Mouse (Mus musculus) heart, embryonic 10.5 days (tissue): ENCODE results near the gene Kat8. TPM values are rescaled to one million over a fixed set of nuclear protein-coding genes. Genes with fewer than 3 reads are reported as not detected.
A peak's percentile ranks its signal among the peaks of the same experiment; 100 is the strongest.
"Not testable (repeated sequence)": the region's sequence is repeated elsewhere in the genome, so short reads cannot be mapped to it uniquely, and the experiment has no call there.

Experiments used
- DNase-seq: peaks from one replicate; pipeline ENCODE4 v3.0.0-alpha.2; 2017; ENCODE audit warnings: low spot score
- H3K27ac ChIP-seq: fragments of 300-500 bp; sonication (generic); 2 replicates; pipeline ENCODE4 v1.5.1; 2016; ENCODE audit warnings: mild to moderate bottlenecking
- H3K27me3 ChIP-seq: fragments of 300-500 bp; sonication (generic); 2 replicates; pipeline ENCODE4 v1.6.1; 2016; ENCODE audit warnings: mild to moderate bottlenecking; ENCODE audit not compliant: poor library complexity, insufficient read depth, severe bottlenecking
- H3K36me3 ChIP-seq: fragments of 300-500 bp; sonication (generic); 2 replicates; pipeline ENCODE4 v1.6.1; 2016; ENCODE audit warnings: mild to moderate bottlenecking, moderate library complexity
- H3K4me1 ChIP-seq: fragments of 300-500 bp; sonication (generic); 2 replicates; pipeline ENCODE4 v1.6.1; 2016; ENCODE audit warnings: mild to moderate bottlenecking
- H3K4me3 ChIP-seq: fragments of 300-500 bp; sonication (generic); 2 replicates; pipeline ENCODE4 v1.5.1; 2016; ENCODE audit warnings: mild to moderate bottlenecking, moderate library complexity
- H3K9me3 ChIP-seq: fragments of 300-500 bp; sonication (generic); 2 replicates; pipeline ENCODE4 v1.6.1; 2016; ENCODE audit warnings: mild to moderate bottlenecking, moderate library complexity
- WGBS: fragments of 180-500 bp; shearing (Covaris S2); methylation state at CpG from one replicate; pipeline ENCODE4 v1.1.7; 2016; 5-methylcytosine and 5-hydroxymethylcytosine counted together
- polyA plus RNA-seq: library from polyadenylated mRNA; unstranded; fragments of >200 nt; fragmentation: Nextera tagmentation; extraction: Ambion mirVana; gene quantifications from 2 replicates; pipeline ENCODE4 v1.2.1, GENCODE M21; 2016

The Kat8 gene
- polyA plus RNA-seq, 1 experiment from 2014 or later = 39.7 TPM

DNA sequence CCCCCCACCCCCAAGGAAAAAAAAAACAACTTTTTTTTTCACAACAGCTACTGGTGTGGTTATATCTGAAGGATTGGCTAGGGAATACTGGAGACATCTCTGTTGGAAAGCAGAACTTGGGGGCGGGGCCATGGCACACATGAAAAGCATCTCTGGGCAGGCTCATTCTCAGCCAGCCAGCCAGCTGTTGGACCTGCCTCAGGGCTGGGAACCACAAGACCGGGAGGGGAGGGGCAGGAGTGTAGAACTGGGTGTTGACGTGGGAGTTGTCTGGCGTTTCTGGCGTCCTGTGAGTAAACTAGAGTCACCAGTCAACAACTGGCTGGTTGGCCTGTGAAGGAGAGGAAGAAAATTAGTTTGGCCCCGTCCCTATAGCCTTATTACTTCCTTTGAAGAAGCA lies 26.4 kb upstream of the Kat8 start:
- WGBS = 69% methylated on average over 6 of the region's 6 CpGs
- Histone ChIP-seq H3K27me3 (no peaks in the 10 kb centered on the region), H3K4me3 (no peak overlapping the region), H3K4me1 (peaks cover 21% of the 10 kb centered on the region), H3K36me3 (peaks cover 92% of the 10 kb centered on the region), H3K9me3 (no peaks in the 10 kb centered on the region), H3K27ac (no peak overlapping the region)
- DNase-seq = no peak

DNA sequence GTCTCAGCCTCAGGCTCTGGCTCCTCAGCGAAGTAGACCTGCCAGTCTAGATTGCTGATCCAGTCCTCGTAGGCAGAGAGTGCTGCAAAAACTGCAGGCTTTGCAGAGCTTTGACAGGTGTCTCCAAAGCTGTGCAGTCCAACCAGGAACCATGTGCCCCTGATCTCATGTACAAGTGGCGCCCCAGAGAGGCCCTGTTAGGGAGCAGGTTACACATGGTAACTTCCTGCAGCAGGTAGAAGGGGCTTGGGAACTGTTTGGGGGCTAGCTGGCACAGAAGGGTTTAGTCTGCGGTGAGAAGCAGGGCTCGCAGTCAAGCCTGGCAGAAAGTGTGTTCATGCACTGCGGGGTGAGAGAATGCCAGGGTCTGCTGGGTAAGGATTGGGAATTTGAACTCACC lies 25.8 kb upstream of the Kat8 start:
- WGBS = 91% methylated on average over 6 of the region's 6 CpGs
- Histone ChIP-seq H3K36me3 (peaks cover 86% of the 10 kb centered on the region), H3K27me3 (no peaks in the 10 kb centered on the region), H3K9me3 (no peaks in the 10 kb centered on the region), H3K4me1 (peaks cover 21% of the 10 kb centered on the region), H3K4me3 (no peak overlapping the region), H3K27ac (no peak overlapping the region)
- DNase-seq = no peak

DNA sequence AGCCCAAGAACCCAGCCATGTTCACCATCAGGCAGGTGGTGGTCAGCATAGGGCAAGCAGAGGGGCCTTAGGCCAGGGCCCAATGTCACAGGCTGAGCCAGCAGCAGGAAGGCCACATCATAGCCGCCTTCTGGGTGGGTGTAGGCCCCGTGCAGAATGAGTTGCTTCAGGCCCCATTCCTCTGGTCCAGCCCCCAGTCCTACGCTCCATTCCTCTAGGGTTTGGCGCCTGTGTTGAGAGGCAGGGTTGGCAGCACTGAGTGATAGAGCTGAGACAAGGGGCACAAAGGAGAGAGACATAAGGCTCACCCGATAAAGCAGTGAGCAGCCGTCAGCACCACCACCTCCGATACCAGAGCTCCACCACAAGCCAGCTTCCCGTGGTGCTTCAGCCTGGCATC lies 25.1 kb upstream of the Kat8 start:
- Histone ChIP-seq H3K36me3 (peaks cover 83% of the 10 kb centered on the region), H3K9me3 (no peaks in the 10 kb centered on the region), H3K4me3 (no peak overlapping the region), H3K4me1 (peaks cover 20% of the 10 kb centered on the region), H3K27me3 (no peaks in the 10 kb centered on the region), H3K27ac (no peak overlapping the region)
- no peak for DNase-seq
- WGBS = 83% methylated on average over 8 of the region's 8 CpGs

- no peaks in the 10 kb centered on the region for H3K27me3 ChIP-seq
- H3K27ac ChIP-seq = no peak overlapping the region
- peaks cover 15% of the 10 kb centered on the region for H3K4me1 ChIP-seq
- H3K9me3 ChIP-seq = no peaks in the 10 kb centered on the region
- H3K36me3 ChIP-seq = peaks cover 83% of the 10 kb centered on the region
- 77% methylated on average over 3 of the region's 3 CpGs for WGBS
- no peak overlapping the region for H3K4me3 ChIP-seq
- DNase-seq = no peak
Measured at GRCm38 (mm10) chr7:127887781-127888180, 24.5 kb upstream of the Kat8 start.

GRCm38 (mm10) chr7:127888821-127889220 lies 23.5 kb upstream of the Kat8 start:
- Histone ChIP-seq H3K27me3 (no peaks in the 10 kb centered on the region), H3K36me3 (peaks cover 80% of the 10 kb centered on the region), H3K4me3 (no peak overlapping the region), H3K27ac (no peak overlapping the region), H3K4me1 (peaks cover 5% of the 10 kb centered on the region), H3K9me3 (no peaks in the 10 kb centered on the region)
- WGBS = 75% methylated on average over 3 of the region's 3 CpGs
- no peak for DNase-seq

DNA sequence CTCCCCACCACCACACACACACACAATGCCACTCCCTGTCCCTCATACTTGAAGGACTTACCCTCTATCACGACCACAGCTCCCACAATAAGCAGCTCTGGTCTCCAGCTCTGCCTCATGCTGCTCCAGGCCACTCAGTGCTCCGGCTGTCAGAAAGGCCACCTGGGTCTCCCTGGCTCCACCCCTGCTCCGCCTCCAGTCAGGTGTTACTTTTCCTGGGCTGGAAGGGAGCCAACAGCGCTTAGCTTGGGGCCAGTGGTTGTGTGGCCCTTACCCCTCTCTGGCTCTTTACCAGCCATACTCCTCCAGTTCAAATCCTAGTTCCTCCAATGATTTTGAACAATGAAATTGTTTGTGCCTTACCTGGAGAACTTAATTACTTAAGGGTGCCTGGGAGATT lies 21.5 kb upstream of the Kat8 start, which contains the start of gene Prss53:
Gene Prss53, minus strand, starts transcription at position 173 of the 400 bp plus-strand sequence.
- peaks cover 5% of the 10 kb centered on the region for H3K4me1 ChIP-seq
- no peaks in the 10 kb centered on the region for H3K27me3 ChIP-seq
- 30% methylated on average over 4 of the region's 4 CpGs for WGBS
- no peak within 1 kb of the TSS for H3K4me3 ChIP-seq
- H3K36me3 ChIP-seq = peaks cover 61% of the 10 kb centered on the region
- H3K27ac ChIP-seq = no peak within 1 kb of the TSS
- no peaks in the 10 kb centered on the region for H3K9me3 ChIP-seq
- no peak for DNase-seq

GRCm38 (mm10) chr7:127894480-127894879 lies 17.8 kb upstream of the Kat8 start:
- Histone ChIP-seq H3K36me3 (peaks cover 24% of the 10 kb centered on the region), H3K27me3 (no peaks in the 10 kb centered on the region), H3K27ac (peak overlapping the region; percentile 86; the same call in 1 of the 2 replicates), H3K4me3 (peak overlapping the region; percentile 72), H3K4me1 (peaks cover 6% of the 10 kb centered on the region), H3K9me3 (no peaks in the 10 kb centered on the region)
- WGBS = 69% methylated on average over 5 of the region's 5 CpGs
- DNase-seq = no peak

DNA sequence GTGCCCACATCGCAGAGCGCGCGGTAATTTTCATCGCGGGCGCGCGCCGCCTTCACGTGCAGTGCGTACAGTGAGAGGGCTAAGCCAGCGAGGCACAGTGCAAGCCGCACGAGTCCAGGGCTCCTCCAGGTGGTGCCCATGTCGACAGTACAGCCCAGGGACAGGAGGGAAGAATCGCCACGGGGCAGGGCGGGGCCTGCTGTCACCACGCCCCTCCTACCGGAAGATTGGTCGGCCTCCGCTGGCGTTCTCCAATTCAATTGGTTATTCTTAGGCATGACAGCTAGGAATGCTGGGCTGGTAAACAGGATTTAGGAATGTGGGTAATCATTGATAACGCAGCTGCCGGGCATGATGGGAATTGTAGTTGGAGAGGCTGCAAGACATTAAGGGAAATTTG lies 16.9 kb upstream of the Kat8 start, which contains the start of the genes Gm21974 and Vkorc1:
Gene Gm21974, minus strand, starts transcription at position 13 of the 400 bp plus-strand sequence.
Gene Vkorc1, minus strand, starts transcription at position 176 of the 400 bp plus-strand sequence.
- Histone ChIP-seq H3K4me1 (peaks cover 13% of the 10 kb centered on the region), H3K27me3 (no peaks in the 10 kb centered on the region)
- under 1% methylated on average over 26 of the region's 26 CpGs for WGBS

GRCm38 (mm10) chr7:127895891-127896290 lies 16.4 kb upstream of the Kat8 start:
- H3K9me3 ChIP-seq, H3K27me3 ChIP-seq, DNase-seq: not testable (repeated sequence)
- Histone ChIP-seq H3K36me3 (peaks cover 17% of the 10 kb centered on the region), H3K4me1 (peaks cover 13% of the 10 kb centered on the region), H3K27ac (peak overlapping the region; percentile 86; the same call in 1 of the 2 replicates), H3K4me3 (peak overlapping the region; percentile 72)
- 55% methylated on average over 7 of the region's 7 CpGs for WGBS

More for the DNA sequence above, 16.9 kb upstream of the Kat8 start, which contains the start of the genes Gm21974 and Vkorc1:
- H3K36me3 ChIP-seq = peaks cover 17% of the 10 kb centered on the region
- H3K9me3 ChIP-seq = no peaks in the 10 kb centered on the region
- H3K4me3 ChIP-seq = peak within 1 kb of the TSS; percentile 72
- H3K27ac ChIP-seq = peak within 1 kb of the TSS; percentile 86
- peak; percentile 99 for DNase-seq

GRCm38 (mm10) chr7:127896384-127896783 lies 15.9 kb upstream of the Kat8 start:
- no peak for DNase-seq
- H3K9me3 ChIP-seq = no peaks in the 10 kb centered on the region
- WGBS = 55% methylated on average over 13 of the region's 13 CpGs
- H3K4me3 ChIP-seq = no peak overlapping the region
- H3K27ac ChIP-seq = no peak overlapping the region
- H3K4me1 ChIP-seq = peaks cover 13% of the 10 kb centered on the region
- H3K36me3 ChIP-seq = peaks cover 17% of the 10 kb centered on the region
- no peaks in the 10 kb centered on the region for H3K27me3 ChIP-seq

DNA sequence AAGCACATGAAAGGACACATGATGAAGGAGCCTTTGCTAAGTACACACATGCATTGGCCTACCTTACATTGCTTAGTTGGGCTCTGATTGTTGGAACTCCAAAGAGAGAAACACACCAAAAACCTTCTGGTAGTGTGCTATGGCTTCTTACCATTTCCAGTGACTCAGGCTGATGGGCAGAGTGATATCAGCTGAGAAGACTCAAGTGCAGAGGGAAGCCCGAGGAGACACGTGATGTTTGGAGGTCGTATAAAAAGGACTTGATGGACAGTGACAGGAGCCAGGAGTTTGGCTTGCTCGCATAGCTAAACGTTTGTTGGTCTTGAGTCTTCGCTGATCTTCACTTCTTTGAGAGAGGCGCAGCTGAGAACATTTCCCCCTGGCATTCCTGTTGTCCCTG lies 14.8 kb upstream of the Kat8 start:
- H3K9me3 ChIP-seq = no peaks in the 10 kb centered on the region
- H3K4me3 ChIP-seq = no peak overlapping the region
- peaks cover 10% of the 10 kb centered on the region for H3K36me3 ChIP-seq
- H3K27me3 ChIP-seq = no peaks in the 10 kb centered on the region
- H3K4me1 ChIP-seq = peaks cover 13% of the 10 kb centered on the region
- 88% methylated on average over 7 of the region's 7 CpGs for WGBS
- H3K27ac ChIP-seq = no peak overlapping the region
- DNase-seq = no peak

DNA sequence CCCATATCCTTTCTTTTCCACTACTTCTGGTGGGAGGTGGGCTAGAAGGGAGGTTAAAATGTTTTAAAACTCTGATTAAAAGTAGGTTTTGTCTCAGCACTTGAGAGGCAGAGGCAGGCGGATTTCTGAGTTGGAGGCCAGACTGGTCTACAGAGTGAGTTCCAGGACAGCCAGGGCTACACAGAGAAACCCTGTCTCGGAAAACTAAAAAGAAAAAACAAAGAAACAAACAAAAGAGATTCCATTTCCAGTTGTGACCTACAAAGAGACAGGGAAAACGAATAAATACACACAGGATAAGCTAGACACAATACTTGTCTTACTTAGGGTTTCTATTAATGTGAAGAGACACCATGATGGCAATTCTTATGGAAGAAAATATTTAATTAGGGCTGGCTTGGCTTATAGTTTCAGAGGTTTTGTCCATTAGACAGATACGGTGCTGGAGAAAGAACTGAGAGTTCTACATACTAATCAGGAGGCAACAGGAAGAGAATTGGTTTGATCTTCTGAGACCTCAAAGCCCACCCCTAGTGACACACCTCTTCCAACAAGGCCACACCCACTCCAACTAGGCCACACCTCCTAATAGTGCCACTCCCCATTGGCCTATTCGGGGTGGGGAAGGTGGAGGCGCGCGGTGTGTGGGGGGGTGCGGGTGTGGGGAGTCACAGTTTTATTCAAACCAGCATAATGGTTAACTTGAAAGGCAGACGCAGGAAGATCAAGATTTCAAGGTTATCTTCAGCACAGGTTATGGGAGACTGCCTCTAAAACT lies 13.9 kb upstream of the Kat8 start:
- peaks cover 1% of the 10 kb centered on the region; the same call in 1 of the 2 replicates for H3K36me3 ChIP-seq
- H3K9me3 ChIP-seq = no peaks in the 10 kb centered on the region
- peaks cover 13% of the 10 kb centered on the region for H3K4me1 ChIP-seq
- no peak overlapping the region for H3K27ac ChIP-seq
- DNase-seq = no peak
- no peaks in the 10 kb centered on the region for H3K27me3 ChIP-seq
- no peak overlapping the region for H3K4me3 ChIP-seq
- 33% methylated on average over 10 of the region's 10 CpGs for WGBS

- Histone ChIP-seq H3K36me3 (no peaks in the 10 kb centered on the region), H3K4me1 (peaks cover 16% of the 10 kb centered on the region), H3K27ac (no peak overlapping the region; the same call in 1 of the 2 replicates), H3K9me3 (no peaks in the 10 kb centered on the region), H3K4me3 (no peak overlapping the region), H3K27me3 (no peaks in the 10 kb centered on the region)
- whole genome bisulfite sequencing = 31% methylated on average over 7 of the region's 7 CpGs
- DNase-seq = no peak
Measured at GRCm38 (mm10) chr7:127899997-127900396, 12.3 kb upstream of the Kat8 start.
